Mouse (Mus musculus) heart, postnatal 4 days (tissue): ENCODE data around the gene Aym1. TPM values are rescaled to one million over a fixed set of nuclear protein-coding genes. Genes with fewer than 3 reads are reported as not detected.
"Not testable (repeated sequence)": the region's sequence is repeated elsewhere in the genome, so short reads cannot be mapped to it uniquely, and the experiment has no call there.

Experiments used
- DNase-seq: peaks from one replicate; pipeline ENCODE4 v3.0.0; 2021
- total RNA-seq, 2 experiments: library from RNA; stranded (reverse); gene quantifications; 2 replicates each; pipeline ENCODE4 v1.2.3; 2021

Aym1 gene
- total RNA-seq, 2 experiments from 2014 or later = not detected

- DNase-seq = no peak
Measured at GRCm38 (mm10) chr5:113354311-113354710, 2.8 kb upstream of the Aym1 start.

- DNase-seq = no peak
Measured at GRCm38 (mm10) chr5:113357656-113358055, 562 bp downstream of the Aym1 start.

GRCm38 (mm10) chr5:113358833-113359232 is 1.7 kb downstream of the Aym1 start:
- peak; percentile 28 for DNase-seq

- no peak for DNase-seq
Measured at GRCm38 (mm10) chr5:113361283-113361682, 4.2 kb downstream of the Aym1 start.

- no peak for DNase-seq
Measured at GRCm38 (mm10) chr5:113362258-113362996, 5.3 kb downstream of the Aym1 start.

GRCm38 (mm10) chr5:113363177-113363576 is 6.1 kb downstream of the Aym1 start:
- DNase-seq = no peak

- DNase-seq = peak; percentile 82
Measured at GRCm38 (mm10) chr5:113365921-113366320, 8.8 kb downstream of the Aym1 start.

- DNase-seq = not testable (repeated sequence)
Measured at GRCm38 (mm10) chr5:113367726-113368125, 10.6 kb downstream of the Aym1 start.

- no peak for DNase-seq
Measured at GRCm38 (mm10) chr5:113369262-113369868, 12.3 kb downstream of the Aym1 start.

GRCm38 (mm10) chr5:113372449-113372848 is 15.4 kb downstream of the Aym1 start:
- no peak for DNase-seq

- DNase-seq = peak; percentile 64
Measured at GRCm38 (mm10) chr5:113372995-113373950, 16.2 kb downstream of the Aym1 start.

- DNase-seq = no peak
Measured at GRCm38 (mm10) chr5:113374290-113374689, 17.2 kb downstream of the Aym1 start.

GRCm38 (mm10) chr5:113375783-113376182 is 18.7 kb downstream of the Aym1 start:
- DNase-seq = peak; percentile 69

- DNase-seq = no peak
Measured at GRCm38 (mm10) chr5:113376292-113376691, 19.2 kb downstream of the Aym1 start.

- DNase-seq = no peak
Measured at GRCm38 (mm10) chr5:113379416-113379815, 22.3 kb downstream of the Aym1 start.

GRCm38 (mm10) chr5:113380553-113380952 is 23.5 kb downstream of the Aym1 start:
- DNase-seq = no peak

- no peak for DNase-seq
Measured at GRCm38 (mm10) chr5:113382580-113382979, 25.5 kb downstream of the Aym1 start.

- no peak for DNase-seq
Measured at GRCm38 (mm10) chr5:113393766-113394165, 36.7 kb downstream of the Aym1 start.

- DNase-seq = no peak
Measured at GRCm38 (mm10) chr5:113396286-113396934, 39.3 kb downstream of the Aym1 start.

- no peak for DNase-seq
Measured at GRCm38 (mm10) chr5:113397443-113398317, 40.6 kb downstream of the Aym1 start.

GRCm38 (mm10) chr5:113402702-113403101 is 45.6 kb downstream of the Aym1 start:
- DNase-seq = peak; percentile 6
